Mouse (Mus musculus) heart, embryonic 16.5 days (tissue): ENCODE results near the gene Hspa14. TPM values are rescaled to one million over a fixed set of nuclear protein-coding genes. Genes with fewer than 3 reads are reported as not detected.

ENCODE experiments used
- ATAC-seq: fragments of 200-750 bp; cut with Nextera tagmentation; replicated peaks from 2 replicates; pipeline ENCODE4 v1.8.0; 2017; ENCODE audit warnings: moderate number of reproducible peaks; ENCODE audit not compliant: insufficient read depth, low FRiP score; ENCODE audit errors: extremely low read depth
- H3K27ac ChIP-seq: fragments of 300-500 bp; sonication (generic); 2 replicates; pipeline ENCODE4 v1.5.1; 2014; ENCODE audit warnings: mild to moderate bottlenecking, low read length, control low read depth, moderate library complexity
- H3K27me3 ChIP-seq: fragments of 300-500 bp; sonication (generic); 2 replicates; pipeline ENCODE4 v1.6.1; 2014; ENCODE audit warnings: low read length, mixed read lengths; ENCODE audit not compliant: control insufficient read depth, insufficient read depth
- H3K36me3 ChIP-seq: fragments of 300-500 bp; sonication (generic); 2 replicates; pipeline ENCODE4 v1.6.1; 2014; ENCODE audit not compliant: control insufficient read depth, insufficient read depth
- H3K4me1 ChIP-seq: fragments of 300-500 bp; sonication (generic); 2 replicates; pipeline ENCODE4 v1.6.1; 2014; ENCODE audit warnings: low read length, mixed read lengths; ENCODE audit not compliant: control insufficient read depth, insufficient read depth
- H3K4me2 ChIP-seq: fragments of 300-500 bp; sonication (generic); 2 replicates; pipeline ENCODE4 v1.6.1; 2014; ENCODE audit warnings: low read depth, mild to moderate bottlenecking, control low read depth, low read length
- H3K4me3 ChIP-seq: fragments of 300-500 bp; sonication (generic); 2 replicates; pipeline ENCODE4 v1.5.1; 2014; ENCODE audit warnings: mild to moderate bottlenecking, control low read depth, low read length
- H3K9ac ChIP-seq: fragments of 300-500 bp; sonication (generic); 2 replicates; pipeline ENCODE4 v1.6.1; 2014; ENCODE audit warnings: low read length, control low read depth
- H3K9me3 ChIP-seq: fragments of 300-500 bp; sonication (generic); replicated peaks from 2 replicates; pipeline ENCODE4 v1.6.1; 2016; ENCODE audit warnings: low read length; ENCODE audit not compliant: control insufficient read depth
- WGBS: fragments of 180-500 bp; shearing (Covaris S2); extraction: QIAGEN DNeasy Blood & Tissue Kit; methylation state at CpG from one replicate; pipeline ENCODE4 v1.1.7; 2014; 5-methylcytosine and 5-hydroxymethylcytosine counted together
- polyA plus RNA-seq: library from polyadenylated mRNA; unstranded; fragments of >200 nt; fragmentation: Nextera tagmentation; extraction: Ambion mirVana; gene quantifications from 2 replicates; pipeline ENCODE4 v1.2.1, GENCODE M21; 2015

Hspa14 gene
- polyA plus RNA-seq, 1 experiment from 2014 or later: 86.8 TPM

- Histone ChIP-seq H3K4me2 (no peak overlapping the region), H3K36me3 (peaks cover 17% of the 10 kb centered on the region), H3K4me3 (no peak overlapping the region), H3K27me3 (no peaks in the 10 kb centered on the region), H3K4me1 (no peaks in the 10 kb centered on the region), H3K27ac (no peak overlapping the region), H3K9ac (no peak overlapping the region), H3K9me3 (no peaks in the 10 kb centered on the region)
- WGBS: 86% methylated on average over 3 of the region's 3 CpGs
- no peak for ATAC-seq
Observed at GRCm38 (mm10) chr2:3453096-3453495, 59.5 kb downstream of the Hspa14 start.

- 49% methylated on average over 2 of the region's 2 CpGs for WGBS
- H3K27me3 ChIP-seq: no peaks in the 10 kb centered on the region
- ATAC-seq: no peak
Observed at GRCm38 (mm10) chr2:3449431-3449830, 63.2 kb downstream of the Hspa14 start.

GRCm38 (mm10) chr2:3445984-3446383, 66.6 kb downstream of the Hspa14 start:
- H3K9ac ChIP-seq: no peak overlapping the region
- no peak for ATAC-seq
- H3K4me1 ChIP-seq: no peaks in the 10 kb centered on the region
- no peaks in the 10 kb centered on the region for H3K9me3 ChIP-seq
- 84% methylated on average over 4 of the region's 4 CpGs for WGBS
- peaks cover 7% of the 10 kb centered on the region; the same call in 1 of the 2 replicates for H3K36me3 ChIP-seq
- H3K27me3 ChIP-seq: no peaks in the 10 kb centered on the region
- H3K4me2 ChIP-seq: no peak overlapping the region
- H3K27ac ChIP-seq: no peak overlapping the region
- H3K4me3 ChIP-seq: no peak overlapping the region

More at GRCm38 (mm10) chr2:3449431-3449830, 63.2 kb downstream of the Hspa14 start:
- no peak overlapping the region for H3K4me3 ChIP-seq
- H3K4me2 ChIP-seq: no peak overlapping the region
- no peak overlapping the region for H3K27ac ChIP-seq
- H3K9ac ChIP-seq: no peak overlapping the region
- H3K36me3 ChIP-seq: peaks cover 11% of the 10 kb centered on the region
- H3K9me3 ChIP-seq: no peaks in the 10 kb centered on the region
- H3K4me1 ChIP-seq: no peaks in the 10 kb centered on the region

- no peaks in the 10 kb centered on the region for H3K27me3 ChIP-seq
- H3K4me3 ChIP-seq: no peak overlapping the region
- H3K9me3 ChIP-seq: no peaks in the 10 kb centered on the region
- 72% methylated on average over 7 of the region's 7 CpGs for WGBS
- no peak overlapping the region for H3K27ac ChIP-seq
- H3K4me1 ChIP-seq: no peaks in the 10 kb centered on the region
- H3K9ac ChIP-seq: no peak overlapping the region
- peaks cover 7% of the 10 kb centered on the region; the same call in 1 of the 2 replicates for H3K36me3 ChIP-seq
- no peak overlapping the region for H3K4me2 ChIP-seq
- ATAC-seq: no peak
Observed at GRCm38 (mm10) chr2:3444206-3444605, 68.4 kb downstream of the Hspa14 start.

Other genes starting within 250 kb of the Hspa14 start
- 27.5 and 28.9 TPM in 2 replicates for gene Nmt2, start 228.6 kb downstream of the Hspa14 start, polyA plus RNA-seq
- 10.9 and 11.9 TPM in 2 replicates for gene Rpp38, start 180.2 kb downstream of the Hspa14 start, polyA plus RNA-seq
- 0.49 and 0.51 TPM in 2 replicates for gene Acbd7, start 176.6 kb downstream of the Hspa14 start, polyA plus RNA-seq
- gene Olah, start 115.6 kb downstream of the Hspa14 start, polyA plus RNA-seq: not detected in 2 replicates
- gene Meig1, start 90.2 kb downstream of the Hspa14 start, polyA plus RNA-seq: 2.7 and 3.9 TPM in 2 replicates
- gene Dclre1c, start 88.7 kb downstream of the Hspa14 start, polyA plus RNA-seq: 3.9 and 5.3 TPM in 2 replicates
- gene Suv39h2, start 37.8 kb downstream of the Hspa14 start, polyA plus RNA-seq: 5.5 and 5.8 TPM in 2 replicates
- gene Gm45902, start within 50 bp of the Hspa14 start, polyA plus RNA-seq: 3.2 and 3.9 TPM in 2 replicates
- 0.35 and 0.69 TPM in 2 replicates for gene Cdnf, start 216 bp upstream of the Hspa14 start, polyA plus RNA-seq
- gene Fam107b, start 57.7 kb upstream of the Hspa14 start, polyA plus RNA-seq: 22.0 and 34.4 TPM in 2 replicates